Mouse (Mus musculus) G1E (cell line): ENCODE data around the gene Olfml1. TPM values are rescaled to one million over a fixed set of nuclear protein-coding genes. Genes with fewer than 3 reads are reported as not detected.

Source experiments
- ATAC-seq: 2 replicates; pipeline ENCODE4 v1.8.0; 2016; ENCODE audit warnings: mild to moderate bottlenecking; ENCODE audit not compliant: insufficient number of reproducible peaks, poor library complexity, low FRiP score, severe bottlenecking; ENCODE audit errors: extremely low read depth
- DNase-seq: peaks from one replicate; pipeline ENCODE4 v3.0.0; 2012; ENCODE audit warnings: low spot score
- H3K27me3 ChIP-seq: 2 replicates; pipeline ENCODE4 v1.6.1; 2012; ENCODE audit warnings: mild to moderate bottlenecking, low read length, inconsistent platforms; ENCODE audit not compliant: insufficient read depth
- H3K36me3 ChIP-seq: replicated peaks from 2 replicates; pipeline ENCODE3; 2012; ENCODE audit warnings: mild to moderate bottlenecking, inconsistent platforms
- H3K4me1 ChIP-seq: 2 replicates; pipeline ENCODE4 v1.6.1; 2012; ENCODE audit warnings: low read depth, low read length, inconsistent platforms, mixed read lengths; ENCODE audit not compliant: insufficient read depth
- H3K4me3 ChIP-seq: 2 replicates; pipeline ENCODE4 v1.5.1; 2012; ENCODE audit warnings: low read depth, mild to moderate bottlenecking, inconsistent platforms, low read length, moderate library complexity, mixed read lengths
- H3K9me3 ChIP-seq: replicated peaks from 2 replicates; pipeline ENCODE4 v1.6.1; 2012; ENCODE audit warnings: inconsistent platforms
- CTCF ChIP-seq: IDR thresholded peaks from 2 replicates; pipeline ENCODE4 v1.5.1; 2012; ENCODE audit warnings: low read depth, low read length, inconsistent platforms, mixed read lengths
- GATA1 ChIP-seq: IDR thresholded peaks from 2 replicates; pipeline ENCODE4 v1.6.1; 2012; ENCODE audit warnings: borderline replicate concordance, low read length, inconsistent platforms, mixed read lengths
- GATA2 ChIP-seq: IDR thresholded peaks from 2 replicates; pipeline ENCODE4 v1.6.1; 2012; ENCODE audit warnings: low read depth, low read length, inconsistent platforms, borderline replicate concordance
- POLR2AphosphoS5 ChIP-seq: IDR thresholded peaks from 2 replicates; pipeline ENCODE4 v1.6.1; 2012; ENCODE audit warnings: low read depth, low read length, inconsistent platforms; ENCODE audit not compliant: insufficient replicate concordance
- TAL1 ChIP-seq: conservative IDR thresholded peaks from 2 replicates; pipeline ENCODE4 v1.6.1; 2012; ENCODE audit warnings: low read depth, low read length, inconsistent platforms, mixed read lengths
- polyA plus RNA-seq: library from polyadenylated mRNA; stranded (reverse); fragments of >175 nt; gene quantifications from 2 replicates; pipeline ENCODE4 v1.2.3, GENCODE M21; 2012
- total RNA-seq, 2 experiments: library from RNA; stranded (forward) in 1 of 2; stranded (reverse) in 1 of 2; fragments of 200-1000 nt in 1 of 2; fragments of >200 nt in 1 of 2; fragmentation: Nextera tagmentation in 1 of 2; gene quantifications; 2 replicates each; pipeline ENCODE4 v1.2.3; 2014 to 2017

Olfml1 gene
- total and polyA plus RNA-seq, 3 experiments, result not detected

- Histone ChIP-seq H3K36me3 (no peaks in the 10 kb centered on the region), H3K9me3 (peaks cover 22% of the 10 kb centered on the region), H3K27me3 (no peaks in the 10 kb centered on the region), H3K4me3 (no peak overlapping the region), H3K4me1 (no peaks in the 10 kb centered on the region)
- TF ChIP-seq POLR2AphosphoS5, result no peak
- TF ChIP-seq GATA1, result no peak
- no peak for TF ChIP-seq GATA2
- TF ChIP-seq CTCF, result no peak
- TF ChIP-seq TAL1, result no peak
- ATAC-seq (no peak), DNase-seq (no peak)
Measured at GRCm38 (mm10) chr7:107555906-107556305, 11.3 kb upstream of the Olfml1 start.

- no peak overlapping the region for H3K4me3 ChIP-seq
- peaks cover 20% of the 10 kb centered on the region for H3K9me3 ChIP-seq
- no peak for TF ChIP-seq GATA2
- no peak for TF ChIP-seq CTCF
- no peak for TF ChIP-seq GATA1
- TF ChIP-seq TAL1, result no peak
- no peak for TF ChIP-seq POLR2AphosphoS5
- no peaks in the 10 kb centered on the region for H3K27me3 ChIP-seq
- ATAC-seq (no peak), DNase-seq (no peak)
- H3K4me1 ChIP-seq, result no peaks in the 10 kb centered on the region
- no peaks in the 10 kb centered on the region for H3K36me3 ChIP-seq
Measured at GRCm38 (mm10) chr7:107560675-107561074, 6.6 kb upstream of the Olfml1 start.

DNA sequence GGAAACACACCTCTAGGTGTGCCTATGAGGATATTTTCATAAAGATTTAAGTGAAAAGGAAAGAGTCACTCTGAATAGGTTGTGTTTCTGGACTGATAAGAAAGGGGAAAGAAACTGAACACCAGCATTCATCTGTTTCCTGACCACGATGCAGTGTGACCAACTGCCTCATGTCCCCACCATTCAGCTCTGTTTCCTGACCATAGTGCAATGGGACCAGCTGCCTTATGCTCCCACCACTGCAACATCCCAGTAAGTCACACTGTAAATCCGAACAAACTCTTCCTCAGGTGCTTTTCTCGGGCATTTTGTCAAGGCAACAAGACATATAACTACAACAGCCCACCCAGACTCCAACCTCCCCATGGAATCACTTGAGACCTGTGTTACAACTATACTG is 5.7 kb upstream of the Olfml1 start:
- Histone ChIP-seq H3K36me3 (no peaks in the 10 kb centered on the region), H3K27me3 (no peaks in the 10 kb centered on the region), H3K4me1 (no peaks in the 10 kb centered on the region), H3K9me3 (peaks cover 20% of the 10 kb centered on the region), H3K4me3 (no peak overlapping the region)
- DNase-seq (no peak), ATAC-seq (no peak)
- no peak for TF ChIP-seq GATA2
- no peak for TF ChIP-seq POLR2AphosphoS5
- no peak for TF ChIP-seq CTCF
- TF ChIP-seq TAL1, result no peak
- no peak for TF ChIP-seq GATA1

- no peak overlapping the region for H3K4me3 ChIP-seq
- ATAC-seq (no peak), DNase-seq (no peak)
- H3K4me1 ChIP-seq, result no peaks in the 10 kb centered on the region
- H3K9me3 ChIP-seq, result peaks cover 17% of the 10 kb centered on the region
- TF ChIP-seq GATA2 (no peak), TAL1 (no peak), POLR2AphosphoS5 (no peak), GATA1 (no peak), CTCF (no peak)
- no peaks in the 10 kb centered on the region for H3K36me3 ChIP-seq
- no peaks in the 10 kb centered on the region for H3K27me3 ChIP-seq
Measured at GRCm38 (mm10) chr7:107563727-107564126, 3.5 kb upstream of the Olfml1 start.

- H3K9me3 ChIP-seq, result peaks cover 18% of the 10 kb centered on the region
- no peaks in the 10 kb centered on the region for H3K36me3 ChIP-seq
- H3K4me1 ChIP-seq, result no peaks in the 10 kb centered on the region
- TF ChIP-seq TAL1, result no peak
- no peak for TF ChIP-seq POLR2AphosphoS5
- TF ChIP-seq GATA2, result no peak
- no peak for TF ChIP-seq CTCF
- TF ChIP-seq GATA1, result no peak
- H3K4me3 ChIP-seq, result no peak overlapping the region
- no peaks in the 10 kb centered on the region for H3K27me3 ChIP-seq
- ATAC-seq (no peak), DNase-seq (no peak)
Measured at GRCm38 (mm10) chr7:107567674-107568073, 428 bp downstream of the Olfml1 start.

DNA sequence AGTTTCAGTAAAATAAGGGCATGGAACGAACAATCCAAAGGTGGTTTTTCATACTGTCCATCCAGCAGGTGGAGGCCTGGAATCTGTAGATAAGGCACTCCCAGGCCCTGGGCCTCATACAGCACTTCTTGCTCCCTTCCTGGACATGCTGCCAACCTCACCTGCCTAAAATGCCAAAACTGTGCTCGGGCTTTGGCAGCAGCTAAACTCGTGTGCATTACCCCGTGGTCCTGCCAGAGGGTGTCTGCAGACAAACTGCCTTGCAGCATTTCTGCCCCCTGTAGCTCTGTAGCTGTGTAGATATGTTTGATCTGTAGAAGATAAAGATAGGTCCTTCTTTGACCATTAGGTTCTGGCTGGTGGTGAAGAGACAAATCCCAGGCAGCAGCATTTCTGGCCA is 1.7 kb downstream of the Olfml1 start:
- Histone ChIP-seq H3K36me3 (no peaks in the 10 kb centered on the region), H3K9me3 (peaks cover 20% of the 10 kb centered on the region), H3K4me3 (no peak overlapping the region), H3K27me3 (no peaks in the 10 kb centered on the region), H3K4me1 (no peaks in the 10 kb centered on the region)
- DNase-seq (no peak), ATAC-seq (no peak)
- TF ChIP-seq CTCF, result no peak
- TF ChIP-seq GATA2, result no peak
- TF ChIP-seq TAL1, result no peak

DNA sequence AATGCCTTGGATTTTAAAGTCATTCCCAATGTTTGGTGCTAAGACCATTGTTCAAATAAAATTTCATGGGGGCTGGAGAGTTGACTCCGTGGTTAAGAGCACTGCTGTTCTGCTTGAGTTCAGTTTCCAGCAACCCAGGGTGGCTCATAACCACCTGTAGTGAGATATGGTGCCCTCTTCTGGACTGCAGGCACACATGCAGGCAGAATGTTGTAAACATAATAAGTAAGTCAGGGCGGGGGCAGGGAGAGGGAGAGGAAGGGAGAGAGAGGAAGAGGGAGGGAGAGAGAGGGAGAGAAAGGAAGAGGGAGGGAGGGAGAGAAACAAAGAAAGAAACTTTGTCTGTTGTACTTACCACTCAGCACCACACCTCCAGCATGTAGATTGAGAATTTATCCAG is 6.6 kb downstream of the Olfml1 start:
- H3K4me3 ChIP-seq, result no peak overlapping the region
- H3K9me3 ChIP-seq, result peaks cover 17% of the 10 kb centered on the region
- TF ChIP-seq POLR2AphosphoS5 (no peak), TAL1 (no peak), GATA2 (no peak), CTCF (no peak), GATA1 (no peak)
- DNase-seq (no peak), ATAC-seq (no peak)
- H3K27me3 ChIP-seq, result no peaks in the 10 kb centered on the region
- no peaks in the 10 kb centered on the region for H3K4me1 ChIP-seq
- H3K36me3 ChIP-seq, result no peaks in the 10 kb centered on the region
